Mouse (Mus musculus): ENCODE measurements at regions not wholly inside any gene's neighbourhood (a gene's known extent, or its start where the extent isn't known, plus 50 kb on each side); places are given as distances from the start of the nearest gene placed in this dataset.

DNA sequence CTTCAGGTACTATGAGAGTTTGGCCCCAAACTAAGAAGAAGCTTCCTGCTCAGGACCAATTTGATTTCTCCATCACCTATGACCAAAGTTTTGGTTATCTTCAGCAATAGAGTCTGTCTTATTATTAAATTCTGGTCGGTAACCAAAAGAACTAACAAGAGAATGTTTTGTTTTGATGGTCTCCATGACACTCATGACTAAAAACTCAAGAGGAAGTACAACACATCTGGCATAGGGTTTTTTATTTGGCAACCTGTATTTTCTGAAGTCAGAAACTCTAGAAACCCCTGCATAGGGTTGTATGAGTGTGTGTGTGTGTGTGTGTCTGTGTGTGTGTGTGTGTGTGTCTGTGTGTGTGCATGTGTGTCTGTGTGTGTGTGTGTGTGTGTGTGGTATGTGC, 310.5 kb downstream of the Ptprc start:
- DNase-seq (ENCODE audit: low spot score in 2 of 2) = no peak

DNA sequence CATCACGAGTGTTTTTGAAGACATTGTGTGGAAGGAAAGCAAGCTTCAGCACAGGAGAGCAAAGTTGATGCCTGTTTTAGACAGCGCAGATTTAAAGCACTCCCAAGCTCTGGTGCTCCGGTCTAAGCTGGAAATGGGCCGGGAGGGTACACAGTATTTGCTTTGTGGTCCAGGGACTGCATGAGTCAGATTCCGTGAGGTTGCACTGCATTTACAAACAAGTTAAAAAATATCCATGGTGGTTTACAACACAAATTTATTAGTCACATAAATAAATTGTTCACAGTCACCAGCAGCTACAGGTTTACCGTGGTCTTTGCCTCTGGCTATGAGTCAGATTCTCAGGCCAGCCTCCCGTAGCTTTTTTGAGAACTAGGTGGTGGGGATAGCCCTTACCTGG, 312.0 kb downstream of the Ptprc start:
- DNase-seq (ENCODE audit: low spot score in 2 of 2) = no peak

DNA sequence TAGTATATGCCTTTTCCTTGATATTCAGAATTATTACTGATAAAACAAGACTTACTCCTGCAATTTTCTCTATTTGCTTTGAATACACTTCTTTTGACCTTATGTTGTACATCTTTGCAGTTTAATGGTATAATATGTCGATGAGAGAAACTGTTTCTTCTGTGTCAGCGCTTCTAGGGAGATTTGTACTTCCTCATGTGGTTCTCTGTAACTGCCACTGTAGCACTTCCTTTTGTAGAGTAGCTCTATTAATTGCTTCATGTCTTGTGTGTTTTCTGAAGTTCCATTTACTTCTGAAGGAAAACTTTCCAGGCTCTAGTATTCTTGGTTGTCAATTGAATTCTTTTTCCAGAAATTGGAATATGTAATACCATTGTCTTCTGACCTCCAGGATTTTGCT, 323.2 kb downstream of the Ptprc start:
- DNase-seq (ENCODE audit: low spot score in 2 of 2) = no peak

DNA sequence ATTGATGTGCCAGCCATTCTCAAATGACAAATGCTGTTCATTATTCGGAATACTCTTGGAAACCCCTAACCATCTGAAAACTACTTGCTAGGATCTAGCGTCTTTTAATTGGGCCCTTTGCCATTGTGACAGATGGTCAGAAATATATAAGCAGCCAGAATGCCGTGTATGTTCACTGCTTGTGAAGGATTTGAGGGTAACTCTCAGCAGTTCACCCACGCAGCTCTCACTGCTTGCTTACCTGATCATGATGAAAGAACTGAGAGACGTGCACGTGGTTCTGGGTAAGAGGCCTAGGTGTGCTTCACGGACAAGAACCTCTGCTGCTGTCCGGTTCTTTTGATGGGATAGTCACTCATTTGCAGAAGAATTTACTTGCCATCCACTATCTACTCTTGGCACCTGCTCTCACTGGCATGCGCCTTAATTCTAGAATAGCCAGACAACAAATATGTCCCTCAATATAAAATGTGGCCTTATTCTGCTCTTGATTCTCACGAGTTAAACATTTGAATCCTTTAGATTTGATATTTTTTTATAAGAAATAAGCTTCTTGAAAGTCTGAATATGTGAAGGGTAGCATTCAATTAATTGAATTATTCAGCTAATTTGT, 328.1 kb downstream of the Ptprc start:
- peak in 1 of 2 experiments; percentile 34 for DNase-seq (ENCODE audit: low spot score in 2 of 2)

DNA sequence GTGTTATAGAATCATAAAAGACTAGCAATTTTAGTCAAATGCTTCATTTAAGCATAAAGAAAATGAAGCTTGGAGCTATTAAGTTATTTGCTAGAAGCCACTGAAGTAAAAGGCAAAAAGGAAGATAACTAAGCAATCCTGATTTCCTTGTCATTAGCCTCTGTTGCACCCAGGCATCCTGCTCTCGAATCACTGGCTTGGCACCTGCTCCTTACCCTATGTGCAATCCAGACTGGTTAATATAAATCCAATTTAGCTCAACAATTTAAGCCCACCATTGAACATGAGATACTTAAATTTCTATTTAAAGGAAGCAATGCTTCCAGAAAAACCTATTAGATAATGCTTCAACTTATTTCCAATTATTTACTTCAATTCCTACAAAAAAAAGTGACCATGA, 328.7 kb downstream of the Ptprc start:
- DNase-seq (ENCODE audit: low spot score in 2 of 2) = no peak

DNA sequence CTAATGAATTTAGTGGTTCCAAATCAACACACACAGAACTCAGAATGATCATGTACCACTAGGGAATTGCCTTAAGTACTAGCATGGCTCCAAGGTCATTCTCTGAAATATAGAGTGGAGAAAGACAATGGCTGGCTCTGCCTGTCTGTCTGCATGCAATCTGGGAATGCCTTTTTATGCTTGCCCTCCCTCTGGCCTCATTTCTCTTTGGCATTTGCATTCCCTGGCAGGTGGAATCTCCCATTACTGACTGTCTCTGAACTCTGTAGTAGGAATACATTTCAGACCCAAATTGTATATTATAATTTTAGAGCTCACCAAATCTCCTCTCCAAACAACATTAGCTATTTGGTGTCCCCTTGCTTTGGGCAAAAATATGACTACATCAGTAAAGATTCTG, 335.0 kb downstream of the Ptprc start:
- no peak for DNase-seq (ENCODE audit: low spot score in 2 of 2)

DNA sequence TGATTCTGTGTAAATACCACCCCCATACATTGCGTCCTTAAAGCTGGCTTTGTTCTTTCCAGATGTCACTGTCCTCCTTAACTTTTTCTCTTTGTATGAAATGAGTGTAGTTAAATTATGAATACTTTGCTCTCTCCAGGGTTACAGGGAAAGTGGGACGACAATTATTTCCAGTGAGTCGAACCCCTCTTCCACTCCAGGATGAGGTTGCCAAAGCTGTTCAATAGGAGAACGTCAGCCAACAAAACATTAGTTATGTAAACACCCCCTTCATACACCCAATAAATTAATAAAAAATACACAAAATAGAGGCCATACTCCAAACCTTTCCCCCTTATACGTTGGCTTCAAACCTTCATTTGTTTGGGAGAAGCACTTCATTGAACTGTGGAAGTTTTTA, 335.8 kb downstream of the Ptprc start:
- DNase-seq (ENCODE audit: low spot score in 2 of 2) = no peak

DNA sequence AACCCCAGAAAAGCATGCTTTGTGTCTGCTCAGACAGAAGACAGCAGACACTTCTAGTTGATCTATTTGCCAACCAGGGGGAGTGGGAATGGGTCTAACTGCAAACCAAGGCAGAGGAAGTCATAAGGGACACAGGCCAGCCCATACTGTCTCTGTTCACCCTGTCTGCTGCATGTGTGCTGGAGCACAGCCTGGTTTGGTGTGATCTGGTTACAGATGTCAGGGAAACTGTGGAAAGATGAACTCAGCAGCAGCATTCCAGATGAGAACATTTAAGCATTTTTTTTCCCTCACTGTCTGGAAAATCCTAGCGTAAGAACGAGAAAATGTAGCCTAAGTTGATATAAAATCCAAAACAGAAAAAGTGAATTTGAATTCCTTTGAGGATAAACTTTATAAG, 336.2 kb downstream of the Ptprc start:
- DNase-seq (ENCODE audit: low spot score in 2 of 2) = no peak

DNA sequence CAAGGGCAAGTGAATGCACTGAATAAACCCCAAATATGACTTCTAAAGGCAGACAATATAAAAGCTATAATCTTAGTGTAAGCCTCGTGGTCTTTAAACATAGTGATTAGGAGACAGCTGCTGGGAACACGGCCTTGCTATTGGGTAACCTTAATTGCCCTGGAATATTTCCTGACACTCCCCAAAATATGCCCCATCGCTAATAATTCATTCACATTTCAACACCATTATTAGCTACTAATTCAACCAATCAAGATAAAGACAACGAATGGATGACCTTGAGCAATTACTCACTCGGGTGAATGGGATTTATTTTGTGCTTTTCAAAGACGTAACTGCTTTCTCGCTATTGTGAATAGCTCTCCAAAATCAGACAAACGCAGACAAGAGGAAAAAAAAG, 337.2 kb downstream of the Ptprc start:
- DNase-seq (ENCODE audit: low spot score in 2 of 2) = no peak

DNA sequence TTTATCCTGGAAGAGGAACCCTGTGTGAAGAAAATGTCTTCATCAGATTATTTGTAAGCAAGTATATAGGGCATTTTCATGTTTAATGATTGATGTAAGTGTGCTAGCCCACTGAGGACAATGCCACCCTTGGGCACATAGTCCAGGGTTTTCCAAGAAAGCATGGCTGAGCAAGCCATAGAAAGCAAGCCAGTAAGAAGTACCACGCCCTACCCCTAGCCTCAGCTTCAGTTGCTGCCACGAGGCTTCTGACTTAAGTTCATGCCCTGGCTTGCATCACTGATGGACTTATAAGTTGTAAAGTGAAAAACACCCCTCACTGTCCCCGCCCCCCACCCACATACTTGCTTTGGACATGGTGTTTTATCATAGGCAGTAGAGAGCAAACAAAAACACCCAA, 342.0 kb downstream of the Ptprc start:
- no peak for DNase-seq (ENCODE audit: low spot score in 2 of 2)

DNA sequence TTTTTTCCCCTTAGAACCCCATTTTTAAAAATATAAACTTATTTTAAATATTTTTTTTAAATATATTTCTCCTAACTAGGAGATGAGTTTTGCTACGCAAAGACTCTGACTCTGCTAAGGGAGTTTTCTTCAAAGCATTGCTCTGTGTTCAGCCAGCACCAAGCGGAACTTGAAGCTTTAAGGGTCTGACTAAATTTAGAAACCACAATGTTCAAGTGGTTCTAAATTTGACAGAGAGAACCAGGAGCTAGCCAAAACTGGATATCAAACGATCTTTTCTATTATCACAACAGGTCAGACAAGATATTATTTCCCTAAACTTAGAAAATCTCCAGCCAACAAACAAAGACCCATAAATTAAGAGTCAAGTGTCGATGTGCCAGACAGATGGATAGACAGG, 344.2 kb downstream of the Ptprc start:
- no peak for DNase-seq (ENCODE audit: low spot score in 2 of 2)

DNA sequence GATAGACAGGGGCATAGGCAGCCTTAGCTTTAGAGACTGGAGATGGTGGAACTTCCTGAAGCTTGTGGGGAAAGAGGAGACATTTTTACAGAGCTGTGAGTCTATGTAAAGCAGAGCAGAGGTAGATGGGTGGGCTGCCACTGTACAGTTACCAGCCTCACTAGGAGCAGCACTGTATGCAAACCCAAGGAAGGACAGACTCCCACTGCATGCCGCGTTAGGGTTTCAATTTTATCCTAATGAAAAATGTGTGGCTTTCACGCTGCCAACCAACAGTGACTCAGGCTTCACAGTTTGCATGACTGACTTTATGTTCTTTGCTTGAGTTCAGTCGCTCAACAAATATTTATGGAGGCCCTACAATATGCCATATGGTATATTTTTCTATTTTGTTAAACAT, 348.1 kb downstream of the Ptprc start:
- DNase-seq (ENCODE audit: low spot score in 2 of 2) = no peak

DNA sequence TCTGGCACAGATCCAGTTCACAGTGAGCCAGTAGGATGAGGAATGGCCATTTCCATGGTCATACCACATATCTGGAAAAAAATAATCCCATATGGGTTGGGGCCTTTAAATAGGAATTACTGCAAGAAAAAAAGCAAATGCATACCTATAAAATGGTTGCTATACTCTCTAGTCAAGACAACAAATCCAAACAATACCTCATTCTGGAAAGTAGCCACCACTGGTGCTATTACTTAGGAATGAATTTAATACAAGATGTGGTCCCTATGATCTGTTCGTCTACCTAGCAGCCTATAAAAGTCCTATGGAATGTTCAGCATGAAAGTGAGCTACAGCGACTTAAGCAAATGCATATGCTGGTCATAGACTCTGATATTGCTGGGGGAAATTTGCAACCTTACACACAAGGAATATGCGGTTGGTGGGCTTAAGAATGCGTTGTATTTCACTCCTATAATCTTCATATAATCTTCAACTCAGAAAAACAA, 360.1 kb downstream of the Ptprc start:
- no peak for DNase-seq (ENCODE audit: low spot score in 2 of 2)

DNA sequence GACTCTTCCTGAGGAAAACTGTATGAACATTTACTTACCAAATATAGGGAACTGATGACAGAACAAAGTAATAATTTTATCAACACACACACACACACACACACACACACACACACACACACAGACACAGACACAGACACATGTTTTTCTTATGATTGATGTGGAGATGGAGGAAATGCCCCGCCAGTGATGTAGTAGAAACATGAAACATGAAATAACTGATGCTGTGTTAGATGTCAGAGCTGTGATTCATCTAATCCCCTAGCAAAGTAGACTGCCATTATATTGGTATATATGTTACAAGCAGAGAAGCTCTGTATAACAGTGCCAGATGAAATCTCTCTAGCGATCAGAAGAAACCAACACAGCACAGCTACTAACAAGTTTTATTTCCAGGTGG, 361.0 kb downstream of the Ptprc start:
- DNase-seq (ENCODE audit: low spot score in 2 of 2) = no peak

DNA sequence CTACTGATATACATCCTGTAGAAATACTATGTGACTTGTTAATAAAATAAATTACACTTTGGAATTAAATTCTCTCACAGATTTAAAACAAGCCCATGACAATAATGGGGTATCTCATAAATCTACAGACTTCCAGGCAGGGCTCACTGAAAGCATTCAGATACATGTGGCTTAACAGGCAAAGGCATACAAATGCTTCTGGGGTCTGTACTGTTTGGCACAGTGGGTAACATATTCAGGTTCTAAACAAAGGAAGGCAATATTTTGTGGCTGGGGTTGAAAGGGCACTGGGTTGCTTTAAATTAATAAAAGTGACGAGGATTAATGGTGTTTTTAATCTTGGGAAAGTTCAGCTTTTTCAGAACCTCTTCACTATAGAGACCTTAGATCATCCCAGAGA, 361.8 kb downstream of the Ptprc start:
- DNase-seq (ENCODE audit: low spot score in 2 of 2) = no peak

DNA sequence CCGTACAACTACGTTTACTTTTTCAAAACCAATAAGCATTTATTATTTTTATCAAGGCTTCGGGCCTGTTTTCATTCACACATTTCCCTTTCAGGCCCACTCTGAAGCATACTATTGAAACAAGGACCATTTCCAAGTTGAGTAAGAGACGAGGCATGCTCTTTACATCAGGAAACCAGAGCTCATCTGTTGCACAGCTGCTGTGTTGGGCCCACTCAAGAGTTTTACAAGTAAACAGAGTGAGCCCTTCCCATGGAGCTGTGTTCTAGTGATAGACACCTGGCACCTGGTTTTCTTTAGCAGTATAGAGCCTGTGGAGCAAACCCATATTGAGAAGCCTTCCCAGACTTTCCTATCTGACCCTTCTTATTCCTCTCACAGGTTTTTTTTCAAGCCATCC, 363.5 kb downstream of the Ptprc start:
- no peak for DNase-seq (ENCODE audit: low spot score in 2 of 2)

DNA sequence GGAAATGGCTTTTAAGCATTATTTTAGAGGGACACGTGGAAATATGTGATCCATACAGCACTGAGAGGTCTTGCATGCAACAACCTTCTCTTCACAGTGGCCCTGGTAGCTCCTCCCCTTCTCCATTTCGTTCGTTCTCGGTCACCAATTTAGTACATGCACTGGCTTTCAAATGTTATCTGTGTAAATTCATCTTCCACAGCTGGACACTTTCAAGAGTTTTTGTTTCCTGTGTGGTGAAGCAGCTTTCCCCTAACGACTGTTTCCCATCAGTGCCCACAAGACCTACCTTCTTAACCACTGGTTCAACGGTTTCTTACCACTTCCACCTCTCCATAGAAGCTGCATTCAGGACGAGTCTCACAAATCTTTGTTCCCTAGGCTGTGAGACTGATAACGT, 368.8 kb downstream of the Ptprc start:
- DNase-seq (ENCODE audit: low spot score in 2 of 2) = no peak

DNA sequence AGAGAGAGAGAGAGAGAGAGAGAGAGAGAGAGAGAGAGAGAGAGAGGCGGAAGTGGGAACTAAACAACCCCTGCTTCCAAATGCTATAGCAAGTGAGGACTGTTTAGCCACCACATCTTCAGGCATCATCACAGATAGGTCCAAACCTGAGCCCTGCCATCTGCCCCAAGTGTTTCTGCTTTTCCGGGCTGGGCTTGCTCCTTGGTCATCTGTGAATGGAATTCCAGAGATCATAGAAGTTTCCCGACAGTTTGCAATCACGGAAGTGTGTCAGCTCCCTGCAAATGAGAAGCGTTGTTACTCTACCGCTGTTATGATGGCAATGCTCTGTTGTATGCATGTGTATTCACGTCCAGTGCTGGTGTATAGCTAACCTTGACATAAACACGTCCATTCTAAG, 369.3 kb downstream of the Ptprc start:
- no peak for DNase-seq (ENCODE audit: low spot score in 2 of 2)

DNA sequence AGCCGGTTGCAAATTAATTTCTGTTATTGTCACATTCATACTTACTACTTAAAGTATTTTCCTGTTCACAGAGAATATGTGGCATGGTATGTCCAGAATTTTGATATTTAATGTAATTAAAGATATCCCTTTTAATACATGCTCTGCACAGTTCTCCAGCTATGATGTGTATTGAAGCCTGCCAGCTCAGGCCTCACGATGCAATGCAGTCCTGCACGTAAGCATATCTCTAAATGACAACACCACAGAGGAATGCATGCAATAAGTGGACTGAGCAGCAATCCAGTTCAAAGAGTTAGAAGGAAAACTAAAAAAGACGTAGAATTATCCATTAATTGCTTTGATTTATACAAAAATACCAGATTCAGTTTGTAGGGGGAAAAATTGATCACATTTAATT, 373.4 kb downstream of the Ptprc start:
- DNase-seq (ENCODE audit: low spot score in 2 of 2) = no peak

DNA sequence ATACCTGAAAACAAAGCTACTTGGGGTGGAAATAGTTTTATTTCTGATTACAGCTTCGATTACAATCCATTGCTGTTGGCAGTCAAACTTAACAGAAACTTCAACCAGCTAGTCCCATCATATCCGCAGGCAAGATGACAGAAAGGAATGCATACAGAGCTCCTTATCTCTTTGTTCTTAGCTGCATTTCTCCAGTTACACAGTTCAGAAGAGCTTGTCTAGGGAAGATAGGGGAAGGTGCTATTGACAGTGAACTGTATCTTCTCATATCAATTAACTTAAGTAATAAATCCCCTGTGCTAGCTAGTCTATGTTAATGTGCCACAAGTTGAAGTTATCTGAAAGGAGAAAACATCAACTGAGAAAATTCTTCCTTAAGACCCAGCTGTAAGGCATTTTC, 374.8 kb downstream of the Ptprc start:
- DNase-seq (ENCODE audit: low spot score in 2 of 2) = no peak

DNA sequence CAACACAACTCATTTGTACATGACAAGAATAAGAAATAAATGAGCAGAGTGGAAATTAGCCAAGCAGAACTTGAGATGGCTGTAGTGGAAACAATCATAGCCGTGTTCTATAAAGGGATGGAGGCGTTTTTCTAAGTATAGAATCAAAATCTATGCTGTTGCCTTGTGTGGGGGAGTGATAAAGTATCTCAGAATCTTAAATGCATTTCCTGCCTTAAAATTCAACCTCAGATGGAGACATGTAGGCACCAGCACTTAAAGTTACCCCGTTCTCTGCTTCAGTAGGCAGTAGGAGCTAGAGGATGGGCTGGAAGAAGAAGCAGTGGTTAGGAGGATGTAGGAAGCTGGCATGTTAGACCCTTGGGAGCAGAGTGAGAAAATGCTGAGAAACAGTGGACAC, 386.7 kb downstream of the Ptprc start:
- DNase-seq (ENCODE audit: low spot score in 2 of 2) = no peak

DNA sequence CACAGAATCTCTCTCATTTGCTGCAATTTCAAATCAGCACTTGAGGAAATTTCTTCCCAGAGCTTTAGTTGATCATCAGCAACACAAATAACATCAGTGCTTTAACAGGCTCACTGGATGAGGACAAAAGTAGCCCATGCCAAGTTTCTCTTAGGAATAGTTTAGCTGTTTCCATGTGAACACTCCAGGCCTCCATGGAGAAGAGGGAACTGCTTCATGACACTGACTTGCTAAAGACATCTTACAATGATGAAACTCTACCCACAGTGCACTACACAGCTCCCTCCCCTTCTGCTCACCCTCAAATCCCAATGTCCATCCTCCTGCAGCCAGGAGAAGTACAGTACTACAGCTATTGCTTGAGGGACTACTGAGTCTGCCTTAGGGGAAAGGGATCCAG, 388.9 kb downstream of the Ptprc start:
- no peak for DNase-seq (ENCODE audit: low spot score in 2 of 2)

DNA sequence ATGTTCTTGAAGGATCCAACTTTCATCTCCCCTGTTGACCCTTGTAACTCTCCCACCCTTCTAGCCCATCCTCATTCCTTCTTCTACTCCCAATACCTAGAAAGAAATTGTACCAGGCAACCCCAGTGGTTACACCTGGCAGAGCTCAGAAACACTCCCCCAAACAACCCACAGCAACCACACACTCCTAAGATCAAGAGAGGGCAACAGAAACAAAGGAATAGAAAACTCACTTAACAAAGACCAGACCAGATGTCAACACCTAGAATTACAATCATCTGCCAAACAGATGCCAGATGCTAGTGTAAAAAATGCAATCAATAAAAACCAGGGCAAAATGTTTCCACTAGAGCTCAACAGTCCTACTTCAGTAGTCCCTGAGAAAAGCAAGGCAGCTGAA, 400.9 kb downstream of the Ptprc start:
- no peak for DNase-seq (ENCODE audit: low spot score in 2 of 2)

DNA sequence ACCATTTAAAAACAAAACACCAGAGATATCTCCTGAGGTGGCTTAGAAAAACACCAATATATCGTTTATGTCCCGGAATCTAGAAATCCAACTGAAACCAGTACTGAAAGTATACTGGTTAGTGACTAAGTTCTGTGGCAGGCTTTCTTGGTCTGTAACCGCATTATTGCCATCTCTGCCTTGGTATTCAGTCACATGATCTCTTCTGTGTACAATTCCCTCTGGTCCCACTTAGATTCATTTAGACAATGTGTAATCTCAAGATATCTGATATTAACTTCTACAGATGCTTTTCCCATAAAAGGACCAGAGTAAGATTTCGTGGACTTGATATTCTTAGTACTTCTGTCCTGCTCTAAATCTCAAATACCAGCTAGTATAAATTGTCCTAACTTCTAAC, 414.7 kb downstream of the Ptprc start:
- no peak for DNase-seq (ENCODE audit: low spot score in 2 of 2)
